Mouse (Mus musculus) ES-Bruce4 (cell line): ENCODE measurements around the gene Clps.

Experiments
- CTCF ChIP-seq: IDR thresholded peaks from one replicate; pipeline ENCODE4 v1.8.1; 2011; ENCODE audit warnings: low read depth, low read length
- POLR2A ChIP-seq: IDR thresholded peaks from one replicate; pipeline ENCODE4 v1.8.1; 2011; ENCODE audit warnings: low read length; ENCODE audit not compliant: insufficient read depth

DNA sequence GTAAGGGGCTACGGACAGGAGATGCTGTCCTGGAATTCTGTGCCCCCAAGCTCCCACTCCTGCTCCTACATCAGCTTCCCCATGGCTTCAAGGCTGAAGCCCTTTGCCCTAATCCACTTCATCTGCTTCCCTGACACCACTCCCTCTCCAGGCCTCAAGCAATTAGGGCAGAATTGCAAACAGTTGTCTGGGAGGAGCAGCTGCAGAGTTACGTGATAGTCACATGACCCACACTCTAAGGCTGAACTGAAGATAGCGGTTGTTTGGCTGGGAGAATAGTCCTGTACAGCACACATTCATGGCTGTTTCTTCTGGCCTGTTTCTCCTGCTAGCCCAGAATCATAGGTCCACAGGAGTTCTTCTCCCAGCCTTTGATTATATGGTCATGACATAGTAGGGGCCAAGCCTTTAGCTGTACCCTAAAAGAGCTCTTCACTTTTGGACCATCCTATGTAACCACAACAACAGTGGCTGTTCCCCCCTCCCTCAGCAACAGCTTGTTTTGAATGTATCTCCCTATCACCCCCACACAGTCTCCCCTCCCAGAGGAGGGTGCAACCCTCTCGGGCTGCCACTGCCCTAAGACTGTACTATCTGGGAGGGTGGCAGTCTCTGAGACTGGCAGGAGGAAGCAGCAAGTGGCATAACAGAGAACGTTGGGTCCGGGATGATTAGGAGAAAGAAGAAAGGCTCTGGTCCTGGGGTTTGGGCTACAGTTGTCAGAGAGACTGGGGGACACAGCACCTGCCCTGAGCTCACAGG lies 3.8 kb downstream of the Clps start:
- TF ChIP-seq CTCF (no peak), POLR2A (no peak)
